Mouse (Mus musculus) liver, adult 2 months (tissue): ENCODE measurements around the gene Slc46a2.

ENCODE experiments used
- CTCF ChIP-seq: fragments of 200-500 bp; IDR thresholded peaks from 2 replicates; pipeline ENCODE4 v1.5.1; 2011; ENCODE audit warnings: low read depth, low read length, control low read depth
- POLR2A ChIP-seq: fragments of 200-500 bp; IDR thresholded peaks from 2 replicates; pipeline ENCODE4 v1.6.1; 2011; ENCODE audit warnings: low read length, control low read depth; ENCODE audit not compliant: insufficient read depth; ENCODE audit errors: extremely low read depth

- no peak for TF ChIP-seq CTCF
- TF ChIP-seq POLR2A, result no peak
Measured at GRCm38 (mm10) chr4:59914608-59915403, at the start of gene Slc46a2.
